In genomic region chr6:83120930-83121862, GRCm38 (mm10) we compare ENCODE assay signal across 8 mouse cellular contexts. TPM values are rescaled to one million over a fixed set of nuclear protein-coding genes. Genes with fewer than 3 reads are reported as not detected.
DNase-seq lines count a peak whose midpoint lies in the region; ATAC-seq lines count a peak whose summit lies in the region.

Wbp1 (minus strand) TSS chr6:83121559.

- peaks cover 20% of the 10 kb centered on the region for H3K36me3 ChIP-seq in lung, embryonic 16.5 days (ENCODE audit: control insufficient read depth, insufficient read depth, low read length)

- no peaks in the 10 kb centered on the region for H3K9me3 ChIP-seq in lung, embryonic 16.5 days (ENCODE audit: control insufficient read depth, low read length)

- ATAC-seq in hematopoietic stem cell, adult 5-6 weeks (replicated peaks in 1 of 2; ENCODE audit: insufficient read depth in 1 of 2, low FRiP score in 2 of 2, low TSS enrichment in 1 of 2, low read depth in 1 of 2, poor library complexity in 2 of 2, severe bottlenecking in 2 of 2), result peak; percentile 84 to 89
- ATAC-seq in lung, embryonic 16.5 days (ENCODE audit: low read depth), result peak; percentile 95

- H3K4me1 ChIP-seq in lung, embryonic 16.5 days (replicated peaks; ENCODE audit: control insufficient read depth, insufficient read depth, low read length), result peaks cover 37% of the 10 kb centered on the region

- peak within 1 kb of the TSS; percentile 97 for H3K27ac ChIP-seq in lung, embryonic 16.5 days (ENCODE audit: low read length)

- H3K9ac ChIP-seq in lung, embryonic 16.5 days (ENCODE audit: low read length), result peak within 1 kb of the TSS; percentile 90

- peak within 1 kb of the TSS; percentile 96 for H3K4me2 ChIP-seq in lung, embryonic 16.5 days (ENCODE audit: low read depth, low read length)

- H3K4me3 ChIP-seq in lung, embryonic 16.5 days (ENCODE audit: low read length), result peak within 1 kb of the TSS; percentile 72

- peak; percentile 100 for DNase-seq in MEL-GATA-1-ER (ENCODE audit: extremely low read depth, low read depth)
- DNase-seq in cerebellum, adult 8-10 months, result peak; percentile 93
- DNase-seq in forelimb bud, embryonic 11.5 days (ENCODE audit: low read depth, low spot score), result peak; percentile 99
- peak; percentile 99 for DNase-seq in layer of hippocampus, adult 9-10 months (ENCODE audit: low spot score)
- peak; percentile 81 for DNase-seq in ovary, postnatal 10 days (ENCODE audit: low spot score)
- DNase-seq in thymus, postnatal 10 days (ENCODE audit: low spot score in 2 of 2), result peak; percentile 88 to 94

- H3K27me3 ChIP-seq in lung, embryonic 16.5 days (ENCODE audit: control insufficient read depth, insufficient read depth, low read depth, low read length), result no peaks in the 10 kb centered on the region

- under 1% methylated on average over 38 of the region's 38 CpGs for WGBS in lung, embryonic 16.5 days

RNA-seq across cellular contexts. Expression of gene Wbp1, which starts in this region (rescaled TPM):
- total RNA-seq in hematopoietic stem cell, adult 5-6 weeks (2017), result 148 and 226 TPM in 2 replicates
- polyA plus RNA-seq in lung, embryonic 16.5 days (2015; fragmentation: Nextera tagmentation; extraction: Ambion mirVana), result 109 and 111 TPM in 2 replicates

Comparison
In these comparisons a context has a peak if more than half of its experiments do, and no peak if none do; other contexts are left out.
1. Peak in every context shown above with its lines: DNase-seq, ATAC-seq, H3K4me3 ChIP-seq and H3K27ac ChIP-seq.